Comparison of ENCODE assay signal across 8 mouse cellular contexts in the genomic region with DNA sequence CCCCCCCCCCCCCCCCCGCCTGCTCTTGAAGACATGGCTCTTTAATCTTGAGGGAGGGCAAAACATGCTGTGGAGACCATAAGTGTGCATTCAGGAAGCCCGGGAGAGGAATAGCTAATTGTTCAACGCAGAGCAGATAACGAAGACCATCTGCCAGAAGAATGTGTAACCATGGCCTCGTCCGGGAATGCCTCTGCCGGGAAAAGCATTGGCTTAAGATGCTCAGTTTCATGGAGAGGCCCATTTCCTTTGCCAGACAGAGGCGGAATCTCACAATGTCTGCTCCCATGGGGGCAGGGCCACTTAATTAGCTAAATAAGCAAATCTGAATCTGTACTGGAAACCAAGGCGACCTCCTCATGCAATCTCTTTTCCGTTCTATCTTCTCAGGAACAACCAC. TPM values are rescaled to one million over a fixed set of nuclear protein-coding genes. Genes with fewer than 3 reads are reported as not detected.
DNase-seq lines count a peak whose midpoint lies in the region.

No protein-coding gene starts in this region.

- peak; percentile 38 to 40 for DNase-seq in cerebellum, postnatal 10 days
- DNase-seq in cerebellum, adult 9-11 months, result no peak
- peak; percentile 23 for DNase-seq in urinary bladder, postnatal 14 days (ENCODE audit: low spot score)
- no peak for DNase-seq in urinary bladder, adult 2 months (ENCODE audit: low spot score)
- DNase-seq in kidney, postnatal 25 days, result peak; percentile 31 to 46
- DNase-seq in spleen, adult 12 weeks (ENCODE audit: low spot score), result no peak
- no peak for DNase-seq in left cerebral cortex, adult 18-20 months (ENCODE audit: low spot score in 2 of 2)
- no peak for DNase-seq in thymus, postnatal 25 days

RNA-seq across cellular contexts. Expression of a gene that starts 43.7 kb away (rescaled TPM):
- polyA plus RNA-seq in urinary bladder, adult 2 months (2012; rRNA removed), result 2.2 and 2.5 TPM in 2 replicates
- under 1 TPM in 1 of 2 experiments, not detected in 1; 0.46 TPM for total RNA-seq in left cerebral cortex, adult 18-20 months (2021)

Comparison
In these comparisons a context has a peak if more than half of its experiments do, and no peak if none do; other contexts are left out.
1. DNase-seq: peak in cerebellum, postnatal 10 days (2 of 2), urinary bladder, postnatal 14 days (single experiment) and kidney, postnatal 25 days (2 of 2); none in cerebellum, adult 9-11 months (single experiment), urinary bladder, adult 2 months (single experiment), spleen, adult 12 weeks (single experiment), left cerebral cortex, adult 18-20 months (0 of 2) and thymus, postnatal 25 days (single experiment).